Mouse (Mus musculus) ZHBTc4 (cell line): ENCODE results near the gene Csde1.

ENCODE experiments used
- DNase-seq: peaks from one replicate; pipeline ENCODE4 v3.0.0-alpha.2; 2011; ENCODE audit warnings: low read depth, low spot score

Gene Csde1

DNA sequence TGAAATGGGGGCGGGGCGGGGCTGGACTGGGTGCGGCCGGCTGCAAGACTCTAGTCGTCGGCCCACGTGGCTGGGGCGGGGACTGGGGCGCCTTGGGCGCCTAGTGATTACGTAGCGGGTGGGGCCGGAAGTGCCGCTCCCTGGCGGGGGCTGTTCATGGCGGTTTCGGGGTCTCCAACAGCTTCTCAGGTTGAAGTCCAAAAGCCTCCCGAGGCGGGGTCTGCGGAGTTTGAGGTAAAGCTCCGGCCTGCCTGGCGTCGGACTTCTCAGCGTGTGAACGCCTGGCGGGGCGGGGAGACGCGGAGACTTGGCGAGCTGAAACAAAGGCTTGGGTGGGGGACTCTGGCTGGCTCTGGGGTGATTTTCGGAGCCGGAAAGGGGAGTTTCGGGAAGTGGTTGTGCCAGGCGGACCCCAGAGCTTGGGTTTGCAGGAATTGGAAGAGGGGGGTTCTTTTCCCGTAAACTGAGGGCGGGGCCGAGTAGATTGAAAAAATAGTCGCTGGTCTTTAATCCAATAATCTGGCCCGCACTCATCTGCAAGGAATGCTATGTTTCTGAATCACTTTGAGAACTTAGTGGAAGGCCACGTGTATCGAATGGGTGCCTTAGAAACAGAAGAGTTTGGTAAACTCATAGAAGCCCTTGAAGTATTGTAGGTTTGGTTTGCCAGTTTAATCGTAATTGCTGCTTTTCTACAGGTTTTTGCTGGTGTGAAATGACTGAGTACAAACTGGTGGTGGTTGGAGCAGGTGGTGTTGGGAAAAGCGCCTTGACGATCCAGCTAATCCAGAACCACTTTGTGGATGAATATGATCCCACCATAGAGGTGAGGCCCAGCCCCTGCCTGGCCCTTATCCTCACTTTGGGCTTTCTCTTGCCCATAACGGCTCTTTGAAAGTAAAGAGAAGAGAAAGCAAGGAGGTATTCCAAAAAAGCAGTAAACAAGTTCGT is 38.3 kb downstream of the Csde1 start, which contains the start of gene Nras:
Gene Nras, plus strand, starts transcription at position 79 of the 951 bp plus-strand sequence.
- peak; percentile 98 for DNase-seq

- no peak for DNase-seq
These were observed 46.7 kb downstream of the Csde1 start for GRCm38 (mm10) chr3:103066927-103067326.

GRCm38 (mm10) chr3:103068971-103069370 is 48.7 kb downstream of the Csde1 start:
- DNase-seq: no peak

- DNase-seq: no peak
These were observed 53.5 kb downstream of the Csde1 start, which contains the start of gene Ampd1 for GRCm38 (mm10) chr3:103073771-103074170. Gene Ampd1 (plus strand): TSS chr3:103074014.

DNA sequence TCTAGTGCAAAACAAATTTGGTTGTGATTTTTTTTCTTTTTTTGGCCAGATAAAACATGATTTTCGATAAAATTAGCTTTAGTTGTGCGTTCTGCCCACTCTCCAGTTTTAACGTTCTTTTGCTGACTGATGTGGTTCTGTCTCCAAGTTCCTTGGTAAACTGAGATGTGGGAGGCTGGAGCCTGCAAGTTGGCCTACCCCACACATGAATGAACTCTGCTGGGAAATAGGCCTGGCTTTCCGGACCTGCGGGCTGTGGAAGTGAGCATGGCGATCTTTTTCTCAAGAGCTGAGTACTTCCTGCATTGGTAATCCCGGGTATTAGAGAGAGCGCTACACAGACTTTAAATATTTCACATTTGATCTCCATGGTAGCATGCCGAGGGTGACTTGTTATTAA is 55.6 kb downstream of the Csde1 start:
- DNase-seq: no peak

DNA sequence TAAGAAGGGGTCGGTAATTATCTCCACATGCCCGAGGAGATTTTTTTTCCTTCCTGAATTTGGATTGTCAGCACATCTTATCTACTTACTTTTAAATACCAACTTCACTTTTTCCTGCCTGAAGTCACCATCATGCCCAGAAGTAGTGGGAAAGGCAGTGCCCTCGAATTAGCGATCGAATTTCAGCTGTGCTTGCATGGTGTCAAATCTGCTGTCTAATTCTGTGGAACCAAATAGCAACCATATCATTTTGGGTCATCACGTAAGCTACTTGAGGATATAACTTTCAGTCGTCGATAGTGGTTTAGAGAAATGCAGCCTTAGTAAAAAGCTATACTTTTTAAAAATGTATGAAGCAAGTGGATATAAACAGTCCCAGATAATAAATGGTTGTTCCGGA is 56.2 kb downstream of the Csde1 start:
- DNase-seq: no peak

DNA sequence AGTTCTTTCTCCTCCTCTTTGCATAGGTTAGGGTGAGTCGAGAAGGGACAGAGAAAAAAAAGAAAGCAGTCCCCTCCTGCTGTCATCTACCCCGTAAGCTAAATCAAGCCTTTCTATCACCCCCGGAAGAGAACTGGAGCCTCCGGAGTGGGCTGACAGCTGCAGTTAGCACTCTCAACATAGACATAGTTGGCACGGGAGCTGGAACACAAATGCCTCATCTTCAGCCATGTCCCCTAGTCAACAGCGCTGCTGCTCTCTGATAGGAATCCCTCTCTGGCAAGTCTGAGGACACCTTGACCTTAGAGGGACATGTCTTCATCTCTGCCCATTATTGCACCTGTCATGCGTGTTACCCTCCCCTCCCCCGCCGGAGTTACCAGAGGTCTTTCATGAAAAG is 59.1 kb downstream of the Csde1 start:
- no peak for DNase-seq

DNA sequence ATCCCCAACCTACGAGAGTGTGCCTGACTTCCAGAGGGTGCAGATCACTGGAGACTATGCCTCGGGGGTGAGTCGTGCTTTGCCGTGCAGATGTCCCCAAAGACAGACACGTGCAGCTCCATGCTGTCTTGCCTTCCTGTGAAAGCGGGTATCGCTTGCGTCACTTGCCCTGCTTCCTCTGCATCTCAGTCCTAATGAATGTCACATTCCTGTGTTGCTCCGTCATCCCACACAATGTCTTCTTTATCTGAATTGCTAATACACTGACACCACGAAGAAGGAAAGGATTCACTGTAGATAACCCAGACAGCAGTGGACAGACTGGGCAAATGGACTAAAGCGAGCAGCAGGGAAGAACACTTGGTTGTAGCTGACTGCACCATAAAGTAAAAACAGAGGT is 60.8 kb downstream of the Csde1 start:
- peak; percentile 59 for DNase-seq

GRCm38 (mm10) chr3:103081861-103082453 is 61.7 kb downstream of the Csde1 start:
- no peak for DNase-seq

GRCm38 (mm10) chr3:103082761-103083160 is 62.5 kb downstream of the Csde1 start:
- DNase-seq: no peak

DNA sequence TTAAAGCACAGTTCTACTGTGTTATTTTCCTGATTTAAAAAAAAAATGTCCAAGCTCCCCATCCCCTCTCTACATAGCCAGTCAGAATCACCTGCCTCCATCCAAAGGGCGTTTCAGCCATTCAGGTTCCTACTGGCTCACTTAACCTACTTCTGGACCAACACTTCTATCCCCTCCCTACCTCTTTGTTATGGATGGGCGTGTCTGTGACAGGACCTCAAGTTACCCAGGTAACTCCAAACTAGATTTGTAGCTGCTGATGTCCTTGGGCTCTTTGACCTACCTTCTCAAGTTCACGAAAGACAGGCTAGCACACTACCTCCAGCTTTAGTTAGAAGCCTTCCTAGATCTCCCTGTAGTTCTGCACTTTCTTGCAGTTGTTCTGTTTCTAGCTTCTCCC is 65.8 kb downstream of the Csde1 start:
- peak; percentile 88 for DNase-seq

DNA sequence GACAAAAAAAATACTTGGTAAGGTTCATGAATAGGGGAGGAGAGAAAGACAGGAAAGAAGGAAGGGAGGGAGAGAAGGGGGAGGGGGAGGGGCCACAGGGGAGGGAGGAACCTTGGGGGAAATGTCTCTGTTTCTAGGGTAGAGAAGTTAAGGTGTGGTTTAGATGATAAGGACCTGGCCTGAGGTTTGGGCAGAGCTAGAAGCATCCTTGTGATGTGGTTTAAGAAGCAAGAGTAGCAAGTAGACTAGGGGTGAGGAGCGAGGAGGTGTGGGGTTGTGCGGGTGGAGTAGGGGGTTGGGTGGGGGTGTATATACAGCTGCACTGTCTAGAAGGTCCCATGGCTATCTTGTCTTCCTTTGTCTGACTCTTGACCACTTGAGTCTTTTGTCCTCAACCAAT is 71.5 kb downstream of the Csde1 start:
- no peak for DNase-seq

- DNase-seq: peak; percentile 86
These were observed 78.4 kb downstream of the Csde1 start for GRCm38 (mm10) chr3:103098662-103099061.

DNA sequence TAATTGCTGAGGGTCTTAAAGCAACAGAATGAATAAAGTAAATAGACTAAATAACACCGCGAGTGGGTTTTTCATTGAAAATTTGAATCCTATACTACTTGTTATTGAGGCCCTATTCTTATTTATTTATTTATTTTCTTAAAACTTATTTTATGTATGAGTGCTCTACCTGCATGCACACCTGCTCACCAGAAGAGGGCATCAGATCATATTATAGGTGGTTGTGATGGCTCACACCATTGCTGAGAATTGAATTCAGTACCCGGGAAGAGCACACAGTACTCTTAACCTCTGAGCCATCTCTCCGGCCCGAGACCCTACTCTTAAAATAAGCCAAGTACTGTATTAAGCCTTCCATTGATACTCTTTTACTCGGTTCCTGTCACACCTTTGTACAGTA is 79.4 kb downstream of the Csde1 start:
- DNase-seq: peak; percentile 47

DNA sequence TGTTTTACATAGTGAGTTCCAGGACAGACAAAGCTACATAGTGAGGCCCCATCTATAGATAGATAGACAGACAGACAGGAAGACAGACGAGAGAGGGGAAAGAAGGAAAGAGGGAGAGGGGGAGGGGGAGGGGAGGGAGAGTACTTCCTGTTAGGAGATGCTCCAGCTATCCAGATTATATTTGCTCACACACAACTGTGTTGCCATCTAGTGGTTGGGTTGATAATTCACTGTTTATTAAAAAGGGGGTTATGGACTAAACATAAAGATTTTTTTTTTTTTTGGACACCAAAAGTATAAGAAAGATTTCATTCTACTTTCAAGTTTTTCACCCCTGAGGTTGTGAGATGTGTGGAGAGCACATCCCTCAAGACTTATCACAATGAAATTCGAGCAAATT is 80.5 kb downstream of the Csde1 start:
- DNase-seq: no peak

GRCm38 (mm10) chr3:103101194-103101593 is 81.0 kb downstream of the Csde1 start:
- DNase-seq: no peak

GRCm38 (mm10) chr3:103101909-103102308 is 81.7 kb downstream of the Csde1 start:
- no peak for DNase-seq

- peak; percentile 98 for DNase-seq
These were observed 82.5 kb downstream of the Csde1 start, which contains the start of gene Dennd2c for GRCm38 (mm10) chr3:103102454-103103390. Gene Dennd2c (plus strand): TSS chr3:103102604.
